Mouse (Mus musculus) midbrain, embryonic 10.5 days (tissue): ENCODE results near the gene Tmem242. TPM values are rescaled to one million over a fixed set of nuclear protein-coding genes. Genes with fewer than 3 reads are reported as not detected.

Source experiments
- DNase-seq: peaks from one replicate; pipeline ENCODE4 v3.0.0-alpha.2; 2017; ENCODE audit warnings: low spot score
- H3K27ac ChIP-seq: fragments of 300-500 bp; sonication (generic); replicated peaks from 2 replicates; pipeline ENCODE4 v1.5.1; 2016; ENCODE audit warnings: mild to moderate bottlenecking
- H3K27me3 ChIP-seq: fragments of 300-500 bp; sonication (generic); 2 replicates; pipeline ENCODE4 v1.6.1; 2016; ENCODE audit warnings: low read depth, mild to moderate bottlenecking; ENCODE audit not compliant: poor library complexity, severe bottlenecking
- H3K36me3 ChIP-seq: fragments of 300-500 bp; sonication (generic); 2 replicates; pipeline ENCODE4 v1.6.1; 2016; ENCODE audit warnings: mild to moderate bottlenecking, moderate library complexity
- H3K4me1 ChIP-seq: fragments of 300-500 bp; sonication (generic); 2 replicates; pipeline ENCODE4 v1.6.1; 2016
- H3K4me3 ChIP-seq: fragments of 300-500 bp; sonication (generic); 2 replicates; pipeline ENCODE4 v1.5.1; 2016; ENCODE audit warnings: mild to moderate bottlenecking, moderate library complexity
- H3K9me3 ChIP-seq: fragments of 300-500 bp; sonication (generic); replicated peaks from 2 replicates; pipeline ENCODE4 v1.6.1; 2016; ENCODE audit warnings: mild to moderate bottlenecking
- WGBS: fragments of 180-500 bp; shearing (Covaris S2); methylation state at CpG from one replicate; pipeline ENCODE4 v1.1.7; 2016; 5-methylcytosine and 5-hydroxymethylcytosine counted together
- polyA plus RNA-seq: library from polyadenylated mRNA; unstranded; fragments of >200 nt; fragmentation: Nextera tagmentation; extraction: Ambion mirVana; gene quantifications from 2 replicates; pipeline ENCODE4 v1.2.1, GENCODE M21; 2016

Tmem242 gene
- polyA plus RNA-seq, 1 experiment from 2014 or later, result 136 TPM

DNA sequence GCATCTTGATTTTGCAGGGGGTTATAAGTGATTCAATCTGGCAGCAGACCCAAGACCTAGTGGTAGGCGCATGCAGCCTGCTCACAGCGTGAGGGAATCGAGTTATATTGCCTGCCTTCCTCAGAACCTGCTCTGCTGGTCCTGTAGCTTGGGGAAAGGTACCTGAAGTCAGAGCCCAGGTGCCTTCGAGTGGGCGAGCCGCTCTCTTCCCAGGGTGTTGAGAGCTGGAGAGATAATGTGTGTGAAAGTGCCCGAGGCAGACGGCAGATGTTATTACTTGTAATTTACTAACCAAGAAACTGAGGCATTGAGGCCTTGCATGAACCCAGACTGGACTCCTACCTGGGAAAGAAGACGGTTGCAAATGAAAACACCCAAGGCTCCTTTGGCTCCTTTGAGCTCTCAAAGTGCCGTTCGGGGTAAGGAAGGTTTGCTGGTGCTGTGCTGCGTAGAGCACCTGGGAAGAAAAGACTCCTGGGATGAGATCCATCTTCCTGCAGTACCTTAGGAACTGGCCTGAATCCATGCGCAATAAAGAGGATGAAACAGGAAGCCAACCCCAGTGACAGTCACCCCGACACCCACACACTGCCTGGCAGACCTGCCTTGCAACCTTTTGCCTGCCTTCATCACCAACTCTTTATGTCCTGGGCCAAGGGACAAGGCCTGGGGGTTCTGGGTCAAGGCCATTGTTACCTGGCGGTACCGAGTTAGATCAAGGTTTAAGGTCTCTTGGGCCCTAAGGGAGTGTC is 44.4 kb downstream of the Tmem242 start:
- Histone ChIP-seq H3K36me3 (no peaks in the 10 kb centered on the region), H3K4me3 (no peak overlapping the region), H3K9me3 (no peaks in the 10 kb centered on the region; the same call in 1 of the 2 replicates), H3K27ac (no peak overlapping the region), H3K27me3 (peaks cover 28% of the 10 kb centered on the region), H3K4me1 (peaks cover 7% of the 10 kb centered on the region)
- DNase-seq, result no peak
- WGBS, result 90% methylated on average over 16 of the region's 16 CpGs

DNA sequence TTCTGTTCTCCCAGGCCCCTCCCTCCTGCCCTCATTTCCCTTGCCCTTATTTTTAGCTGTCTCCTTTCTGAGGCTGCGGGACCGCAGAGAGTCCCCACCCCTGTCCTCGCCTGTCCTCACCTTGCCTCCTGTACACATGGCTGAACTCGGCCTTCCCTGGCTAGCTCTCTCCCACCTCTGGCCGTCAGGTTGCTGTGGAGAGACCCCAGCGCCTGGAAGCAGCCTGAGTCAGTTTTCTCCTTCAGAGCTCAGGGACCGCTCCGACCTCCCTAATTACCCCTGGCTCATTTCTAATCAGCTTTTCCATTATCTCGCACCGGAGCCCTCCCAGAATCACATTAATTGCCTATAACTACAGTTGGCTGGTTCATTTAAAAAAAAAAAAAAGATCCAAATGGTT is 49.4 kb downstream of the Tmem242 start:
- H3K27ac ChIP-seq, result no peak overlapping the region
- H3K27me3 ChIP-seq, result peaks cover 5% of the 10 kb centered on the region; the same call in 1 of the 2 replicates
- no peaks in the 10 kb centered on the region for H3K36me3 ChIP-seq
- WGBS, result 75% methylated on average over 10 of the region's 10 CpGs
- H3K4me1 ChIP-seq, result no peaks in the 10 kb centered on the region
- DNase-seq, result no peak
- H3K4me3 ChIP-seq, result no peak overlapping the region
- no peaks in the 10 kb centered on the region; the same call in 1 of the 2 replicates for H3K9me3 ChIP-seq

DNA sequence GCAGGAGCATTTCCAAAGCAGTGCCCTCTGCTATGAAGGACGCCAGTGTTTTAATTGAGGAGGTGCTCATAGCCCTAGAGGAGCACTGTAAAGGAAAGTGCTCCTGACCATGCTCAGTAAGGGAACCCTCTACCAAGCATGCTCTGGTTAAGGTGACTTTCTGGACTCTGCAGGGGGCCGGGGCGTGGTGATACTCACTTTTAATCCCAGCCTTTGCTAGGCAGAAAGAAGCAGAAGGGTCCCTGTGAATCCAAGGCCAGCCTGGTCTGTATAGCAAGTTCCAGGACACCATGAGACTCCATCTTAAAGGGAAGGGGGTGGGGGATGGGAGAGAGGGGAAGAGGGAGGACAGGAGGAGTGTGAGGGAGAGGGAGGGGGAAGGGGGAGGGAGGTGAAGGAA is 51.7 kb downstream of the Tmem242 start:
- Histone ChIP-seq H3K27ac (no peak overlapping the region), H3K36me3 (no peaks in the 10 kb centered on the region), H3K9me3 (no peaks in the 10 kb centered on the region; the same call in 1 of the 2 replicates), H3K4me1 (no peaks in the 10 kb centered on the region), H3K4me3 (no peak overlapping the region), H3K27me3 (no peaks in the 10 kb centered on the region)
- no peak for DNase-seq
- WGBS, result 61% methylated on average over 3 of the region's 3 CpGs

DNA sequence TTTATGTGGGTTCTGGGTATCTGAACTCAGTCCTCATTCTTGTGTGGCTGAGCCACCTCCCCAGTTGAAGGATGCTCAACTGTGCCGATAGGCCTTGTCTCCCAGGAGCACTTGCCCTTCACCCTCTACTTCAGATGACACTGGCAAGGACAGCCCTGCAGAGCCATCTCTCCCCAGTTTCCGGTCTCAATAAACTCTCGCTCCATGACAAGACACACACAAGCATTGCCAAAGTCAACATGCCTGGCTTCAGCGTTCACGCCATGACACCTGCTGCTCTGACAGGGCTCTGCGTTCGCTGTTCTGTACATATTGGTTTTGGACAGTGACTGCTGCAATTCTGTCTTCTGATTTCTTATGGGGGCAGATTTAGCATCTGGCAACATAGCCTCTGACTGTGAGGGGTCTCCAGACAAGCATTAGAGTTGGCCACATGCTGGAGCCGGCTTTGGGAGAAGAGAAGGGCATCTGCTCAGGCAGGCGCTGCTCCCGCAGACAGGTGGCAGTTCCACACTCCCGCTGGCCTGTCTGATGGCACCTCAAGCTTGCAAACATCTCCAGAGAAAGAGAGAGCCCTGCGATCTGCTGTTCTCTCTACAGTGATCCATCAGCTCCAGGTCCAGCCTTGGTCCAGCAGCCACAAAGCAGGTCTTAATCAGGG is 53.0 kb downstream of the Tmem242 start:
- Histone ChIP-seq H3K27ac (no peak overlapping the region), H3K36me3 (no peaks in the 10 kb centered on the region), H3K4me3 (no peak overlapping the region), H3K9me3 (no peaks in the 10 kb centered on the region), H3K27me3 (no peaks in the 10 kb centered on the region), H3K4me1 (no peaks in the 10 kb centered on the region)
- DNase-seq, result no peak
- WGBS, result 90% methylated on average over 12 of the region's 12 CpGs

DNA sequence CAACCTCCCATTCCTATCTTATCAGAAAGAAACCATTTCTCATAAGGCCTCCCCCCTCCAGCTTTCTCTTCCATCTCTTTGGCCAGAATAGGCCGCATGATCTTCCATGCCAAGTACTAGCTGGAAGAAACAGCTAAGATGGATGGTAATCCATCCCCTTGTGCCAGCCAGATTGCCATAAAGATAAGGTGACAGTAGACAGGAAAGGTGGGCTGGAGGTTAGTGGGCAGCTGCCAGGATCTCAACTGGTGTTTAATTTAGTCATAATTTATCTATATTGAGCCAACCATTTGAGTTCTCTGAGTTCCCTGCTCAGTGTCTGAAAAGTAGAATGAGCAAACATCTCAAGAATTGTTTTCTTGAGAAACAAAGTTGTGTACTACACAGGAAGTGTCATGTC is 54.4 kb downstream of the Tmem242 start:
- Histone ChIP-seq H3K9me3 (no peaks in the 10 kb centered on the region), H3K4me3 (no peak overlapping the region), H3K27ac (no peak overlapping the region), H3K4me1 (no peaks in the 10 kb centered on the region), H3K27me3 (no peaks in the 10 kb centered on the region), H3K36me3 (no peaks in the 10 kb centered on the region)
- WGBS, result 100% methylated on average over 1 of the region's 1 CpGs
- DNase-seq, result no peak

DNA sequence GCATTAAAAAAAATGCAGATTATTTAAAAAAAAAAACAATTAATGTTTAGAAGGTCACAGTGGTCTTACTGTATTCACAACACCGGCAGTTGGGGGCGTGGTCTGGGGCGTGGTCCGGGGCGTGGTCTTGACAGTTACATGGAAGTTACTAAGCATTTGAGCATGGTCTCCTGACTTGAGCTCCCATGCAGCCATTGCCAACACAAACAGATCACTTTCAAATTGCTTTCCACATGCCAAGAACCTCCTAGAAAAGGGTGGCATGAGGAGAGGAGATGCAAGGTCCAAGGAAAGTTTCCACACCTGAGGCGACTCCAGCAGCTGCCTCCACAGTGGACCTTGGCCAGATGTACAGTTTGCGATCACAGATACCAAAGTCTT is 62.1 kb downstream of the Tmem242 start:
- no peak for DNase-seq
- 33% methylated on average over 7 of the region's 7 CpGs for WGBS
- Histone ChIP-seq H3K4me1 (peaks cover 13% of the 10 kb centered on the region), H3K27me3 (no peaks in the 10 kb centered on the region), H3K4me3 (no peak overlapping the region), H3K36me3 (no peaks in the 10 kb centered on the region), H3K27ac (no peak overlapping the region), H3K9me3 (no peaks in the 10 kb centered on the region)

DNA sequence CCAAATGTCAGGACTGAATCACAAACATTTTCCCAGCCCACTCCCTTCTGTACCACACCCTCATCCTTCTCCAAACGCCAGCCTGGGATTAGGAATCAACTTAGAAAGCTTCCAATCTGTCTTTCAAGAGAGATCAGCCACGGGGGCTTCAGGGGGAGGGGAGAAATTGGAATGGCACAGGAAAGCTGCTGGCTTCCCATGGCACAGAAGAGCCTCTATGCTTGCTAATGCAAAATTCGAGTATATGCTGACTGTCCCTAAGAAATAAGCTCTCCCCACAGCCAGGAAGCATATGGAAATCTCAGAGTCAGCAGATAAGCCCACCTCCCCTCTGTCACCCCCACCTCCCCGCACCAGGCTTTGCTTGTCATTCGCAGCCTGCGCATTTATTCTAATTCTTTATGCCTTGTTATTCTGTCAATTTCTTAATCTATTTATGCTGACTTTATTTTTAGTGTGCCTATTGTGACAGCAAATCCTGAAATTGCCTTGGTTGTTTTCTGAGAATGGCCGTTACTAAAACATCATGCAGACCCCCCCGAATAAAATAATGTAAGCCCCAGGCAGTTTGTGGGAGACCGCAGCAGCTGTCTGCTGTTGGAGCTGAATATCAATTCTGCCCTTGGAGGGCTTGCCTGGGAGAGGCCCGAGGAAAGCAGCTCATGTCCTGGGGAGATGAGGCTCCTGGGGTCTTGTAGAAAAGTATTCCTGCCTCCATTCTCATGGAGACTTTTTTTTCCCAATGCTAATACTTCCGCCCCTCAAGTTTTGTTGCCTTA is 62.7 kb downstream of the Tmem242 start:
- Histone ChIP-seq H3K36me3 (no peaks in the 10 kb centered on the region), H3K27ac (no peak overlapping the region; the same call in 1 of the 2 replicates), H3K4me3 (no peak overlapping the region), H3K9me3 (no peaks in the 10 kb centered on the region), H3K4me1 (peaks cover 13% of the 10 kb centered on the region), H3K27me3 (no peaks in the 10 kb centered on the region)
- no peak for DNase-seq
- WGBS, result 33% methylated on average over 11 of the region's 11 CpGs

DNA sequence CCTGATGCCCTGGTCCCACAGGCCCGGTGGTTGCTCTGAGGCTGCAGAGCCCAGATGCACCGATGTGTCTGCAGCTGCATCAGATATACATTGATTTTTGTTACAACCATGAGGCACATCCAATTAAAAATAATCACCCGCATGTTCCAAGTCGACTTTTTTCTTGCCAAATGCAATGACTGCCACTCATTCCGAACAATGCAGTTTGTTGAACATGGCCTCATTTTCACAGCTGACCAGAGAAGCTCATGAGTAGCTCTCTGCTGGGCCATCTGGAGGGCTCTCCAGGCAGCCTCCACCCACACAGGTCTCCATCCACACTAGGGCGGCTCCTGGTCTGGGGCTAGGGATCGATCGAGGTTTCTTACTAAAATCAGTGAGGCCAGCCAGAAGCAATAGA is 67.1 kb downstream of the Tmem242 start:
- DNase-seq, result no peak
- Histone ChIP-seq H3K4me3 (no peak overlapping the region), H3K27ac (no peak overlapping the region), H3K36me3 (no peaks in the 10 kb centered on the region), H3K4me1 (peaks cover 14% of the 10 kb centered on the region), H3K9me3 (no peaks in the 10 kb centered on the region), H3K27me3 (no peaks in the 10 kb centered on the region)
- WGBS, result 88% methylated on average over 8 of the region's 8 CpGs

DNA sequence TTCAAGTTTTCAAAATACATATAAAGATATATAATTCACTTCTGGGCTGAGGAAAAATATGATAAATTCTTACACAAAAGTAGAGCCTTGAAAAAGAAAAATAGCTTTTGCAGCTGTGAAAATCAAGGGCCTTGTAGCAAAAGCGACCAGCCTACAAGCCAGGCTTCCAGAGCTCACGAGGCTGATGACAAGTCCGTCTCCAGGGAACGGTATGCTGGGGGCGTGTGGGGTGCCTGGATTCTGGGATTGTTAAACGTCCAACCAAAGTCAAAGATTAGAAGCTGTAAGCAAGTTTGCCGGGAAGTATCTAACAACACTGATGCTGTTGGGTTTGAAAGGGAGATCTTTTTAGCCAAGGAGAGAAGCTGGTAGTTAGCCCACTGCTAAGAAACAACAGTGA is 68.5 kb downstream of the Tmem242 start:
- Histone ChIP-seq H3K27me3 (no peaks in the 10 kb centered on the region), H3K27ac (no peak overlapping the region), H3K4me1 (peaks cover 2% of the 10 kb centered on the region; the same call in 1 of the 2 replicates), H3K36me3 (no peaks in the 10 kb centered on the region), H3K4me3 (no peak overlapping the region), H3K9me3 (no peaks in the 10 kb centered on the region)
- DNase-seq, result no peak
- WGBS, result 77% methylated on average over 7 of the region's 7 CpGs

DNA sequence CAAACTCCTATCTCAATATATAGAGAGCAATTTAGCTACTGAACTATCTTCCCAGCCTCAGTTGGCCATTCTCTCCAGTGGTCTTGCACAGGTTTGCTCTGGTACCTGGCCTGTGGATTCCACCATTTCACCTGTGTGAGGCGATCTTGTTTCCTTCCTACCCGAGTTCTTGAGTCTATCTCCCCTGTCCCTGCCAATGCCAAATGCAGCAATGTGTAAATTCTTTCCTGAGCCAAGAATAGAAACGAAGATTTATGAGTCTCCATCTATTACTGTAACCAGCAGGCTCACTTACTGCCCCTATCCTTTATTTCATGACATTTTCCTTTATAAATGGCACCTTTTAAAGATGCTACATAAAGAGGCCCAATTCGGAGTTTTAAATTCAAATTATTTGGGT is 69.0 kb downstream of the Tmem242 start:
- H3K36me3 ChIP-seq, result no peaks in the 10 kb centered on the region
- no peak for DNase-seq
- H3K27ac ChIP-seq, result no peak overlapping the region
- WGBS, result 81% methylated on average over 4 of the region's 4 CpGs
- no peaks in the 10 kb centered on the region for H3K27me3 ChIP-seq
- H3K4me1 ChIP-seq, result peaks cover 4% of the 10 kb centered on the region
- no peak overlapping the region for H3K4me3 ChIP-seq
- no peaks in the 10 kb centered on the region for H3K9me3 ChIP-seq

DNA sequence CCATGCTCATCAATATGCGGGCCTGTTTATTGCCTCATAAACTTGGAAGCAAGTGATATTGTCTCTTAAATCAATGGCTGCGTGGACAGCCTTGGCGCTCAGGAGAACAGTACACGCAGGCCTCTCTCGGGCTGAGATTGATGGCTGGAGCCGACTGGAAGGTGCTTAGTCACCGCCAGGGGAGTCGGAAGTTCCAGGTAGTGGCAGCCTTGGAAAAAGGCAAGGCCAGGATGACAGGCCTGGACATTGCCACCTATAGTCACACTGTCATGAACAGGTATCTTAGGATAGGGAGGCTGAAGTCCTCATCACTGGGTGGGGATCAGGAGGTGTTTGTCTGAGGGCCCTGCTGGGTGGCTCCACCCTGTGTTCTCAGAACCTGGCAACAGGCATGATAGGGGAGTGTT is 74.1 kb downstream of the Tmem242 start:
- WGBS, result 89% methylated on average over 8 of the region's 8 CpGs
- no peaks in the 10 kb centered on the region for H3K36me3 ChIP-seq
- H3K4me3 ChIP-seq, result no peak overlapping the region
- peaks cover 14% of the 10 kb centered on the region; the same call in 1 of the 2 replicates for H3K4me1 ChIP-seq
- DNase-seq, result no peak
- H3K9me3 ChIP-seq, result no peaks in the 10 kb centered on the region
- peak overlapping the region; percentile 55 for H3K27ac ChIP-seq
- H3K27me3 ChIP-seq, result no peaks in the 10 kb centered on the region
